Mouse (Mus musculus) kidney, postnatal 0 days (tissue): ENCODE measurements around the gene Nova2. TPM values are rescaled to one million over a fixed set of nuclear protein-coding genes. Genes with fewer than 3 reads are reported as not detected.

ENCODE experiments used
- ATAC-seq: fragments of 200-750 bp; cut with Nextera tagmentation; replicated peaks from 2 replicates; pipeline ENCODE4 v1.8.0; 2017; ENCODE audit warnings: low read depth, moderate number of reproducible peaks, moderate TSS enrichment, moderate library complexity; ENCODE audit not compliant: low FRiP score
- DNase-seq: peaks from one replicate; pipeline ENCODE4 v3.0.0-alpha.2; 2016; ENCODE audit warnings: low spot score
- H3K27ac ChIP-seq: fragments of 300-500 bp; sonication (generic); 2 replicates; pipeline ENCODE4 v1.5.1; 2014; ENCODE audit warnings: mild to moderate bottlenecking
- H3K27me3 ChIP-seq: fragments of 300-500 bp; sonication (generic); 2 replicates; pipeline ENCODE4 v1.6.1; 2014; ENCODE audit warnings: low read length, mixed read lengths; ENCODE audit not compliant: insufficient read depth
- H3K36me3 ChIP-seq: fragments of 300-500 bp; sonication (generic); 2 replicates; pipeline ENCODE4 v1.6.1; 2014; ENCODE audit warnings: low read length, mixed read lengths; ENCODE audit not compliant: insufficient read depth
- H3K4me1 ChIP-seq: fragments of 300-500 bp; sonication (generic); replicated peaks from 2 replicates; pipeline ENCODE4 v1.6.1; 2014; ENCODE audit warnings: antibody characterized with exemption, low read length, mixed read lengths; ENCODE audit not compliant: insufficient read depth
- H3K4me2 ChIP-seq: fragments of 300-500 bp; sonication (generic); 2 replicates; pipeline ENCODE4 v1.6.1; 2014; ENCODE audit warnings: mild to moderate bottlenecking, low read length, moderate library complexity, mixed read lengths
- H3K4me3 ChIP-seq: fragments of 300-500 bp; sonication (generic); replicated peaks from 2 replicates; pipeline ENCODE4 v1.5.1; 2014; ENCODE audit warnings: low read depth, low read length
- H3K9ac ChIP-seq: fragments of 300-500 bp; sonication (generic); 2 replicates; pipeline ENCODE4 v1.6.1; 2014; ENCODE audit warnings: low read depth, low read length
- H3K9me3 ChIP-seq: fragments of 300-500 bp; sonication (generic); replicated peaks from 2 replicates; pipeline ENCODE4 v1.6.1; 2016; ENCODE audit warnings: low read length, inconsistent platforms, mixed read lengths
- CTCF ChIP-seq: IDR thresholded peaks from 2 replicates; pipeline ENCODE4 v1.5.1; 2016; ENCODE audit warnings: antibody characterized with exemption, low read depth, mild to moderate bottlenecking, moderate library complexity
- WGBS: fragments of 180-500 bp; shearing (Covaris S2); extraction: QIAGEN DNeasy Blood & Tissue Kit; methylation state at CpG from one replicate; pipeline ENCODE4 v1.1.7; 2014; 5-methylcytosine and 5-hydroxymethylcytosine counted together
- polyA plus RNA-seq: library from polyadenylated mRNA; unstranded; fragments of >200 nt; fragmentation: Nextera tagmentation; extraction: Ambion mirVana; gene quantifications from 2 replicates; pipeline ENCODE4 v1.2.1, GENCODE M21; 2015

Gene Nova2
- polyA plus RNA-seq, 1 experiment from 2014 or later: 0.58 TPM

GRCm38 (mm10) chr7:18922807-18923206 is 2.9 kb upstream of the Nova2 start:
- Histone ChIP-seq H3K4me2 (no peak overlapping the region), H3K27me3 (peaks cover 29% of the 10 kb centered on the region), H3K4me1 (peaks cover 8% of the 10 kb centered on the region; the same call in 1 of the 2 replicates), H3K9ac (no peak overlapping the region), H3K27ac (no peak overlapping the region), H3K9me3 (no peaks in the 10 kb centered on the region), H3K36me3 (no peaks in the 10 kb centered on the region), H3K4me3 (no peak overlapping the region)
- no peak for DNase-seq
- no peak for TF ChIP-seq CTCF
- 43% methylated on average over 5 of the region's 5 CpGs for WGBS
- ATAC-seq: no peak

GRCm38 (mm10) chr7:18923267-18923666 is 2.4 kb upstream of the Nova2 start:
- Histone ChIP-seq H3K27ac (no peak overlapping the region), H3K4me1 (peaks cover 8% of the 10 kb centered on the region; the same call in 1 of the 2 replicates), H3K4me3 (no peak overlapping the region), H3K9ac (no peak overlapping the region), H3K9me3 (no peaks in the 10 kb centered on the region), H3K4me2 (no peak overlapping the region), H3K27me3 (peaks cover 29% of the 10 kb centered on the region), H3K36me3 (no peaks in the 10 kb centered on the region)
- ATAC-seq (no peak), DNase-seq (no peak)
- 83% methylated on average over 11 of the region's 11 CpGs for WGBS
- no peak for TF ChIP-seq CTCF

GRCm38 (mm10) chr7:18923711-18924191 is 1.9 kb upstream of the Nova2 start:
- H3K4me2 ChIP-seq: no peak overlapping the region
- ATAC-seq: no peak
- no peak overlapping the region for H3K9ac ChIP-seq
- no peak for TF ChIP-seq CTCF
- no peak for DNase-seq
- H3K4me1 ChIP-seq: peaks cover 8% of the 10 kb centered on the region; the same call in 1 of the 2 replicates
- H3K27me3 ChIP-seq: peaks cover 29% of the 10 kb centered on the region
- H3K27ac ChIP-seq: no peak overlapping the region
- WGBS: 28% methylated on average over 4 of the region's 4 CpGs
- H3K9me3 ChIP-seq: no peaks in the 10 kb centered on the region
- H3K36me3 ChIP-seq: no peaks in the 10 kb centered on the region
- no peak overlapping the region for H3K4me3 ChIP-seq

DNA sequence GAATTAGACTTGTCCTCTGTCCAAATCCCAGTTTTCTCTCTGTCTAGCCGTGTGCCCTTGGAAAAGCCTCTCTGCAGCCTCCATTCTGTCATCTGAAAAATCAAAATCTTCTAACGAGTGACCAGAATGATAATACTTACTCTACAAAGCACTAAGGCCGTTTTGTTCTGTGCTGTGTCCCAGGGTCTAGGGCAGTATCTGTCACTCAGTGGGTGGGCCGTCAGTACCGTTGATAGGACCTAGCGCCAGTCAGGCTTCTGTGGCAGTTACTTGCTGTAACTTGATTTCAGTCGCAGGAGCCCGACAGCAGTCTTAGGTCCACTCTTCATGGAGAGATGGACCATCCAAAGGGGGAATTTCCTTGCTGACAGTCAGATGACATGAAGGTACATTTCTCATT is 1.4 kb upstream of the Nova2 start:
- DNase-seq (no peak), ATAC-seq (no peak)
- TF ChIP-seq CTCF: no peak
- H3K9me3 ChIP-seq: no peaks in the 10 kb centered on the region
- no peaks in the 10 kb centered on the region for H3K36me3 ChIP-seq
- H3K4me1 ChIP-seq: peaks cover 8% of the 10 kb centered on the region; the same call in 1 of the 2 replicates
- H3K27me3 ChIP-seq: peaks cover 29% of the 10 kb centered on the region
- H3K4me2 ChIP-seq: no peak overlapping the region
- H3K4me3 ChIP-seq: no peak overlapping the region
- 14% methylated on average over 8 of the region's 8 CpGs for WGBS
- no peak overlapping the region for H3K27ac ChIP-seq
- H3K9ac ChIP-seq: no peak overlapping the region

DNA sequence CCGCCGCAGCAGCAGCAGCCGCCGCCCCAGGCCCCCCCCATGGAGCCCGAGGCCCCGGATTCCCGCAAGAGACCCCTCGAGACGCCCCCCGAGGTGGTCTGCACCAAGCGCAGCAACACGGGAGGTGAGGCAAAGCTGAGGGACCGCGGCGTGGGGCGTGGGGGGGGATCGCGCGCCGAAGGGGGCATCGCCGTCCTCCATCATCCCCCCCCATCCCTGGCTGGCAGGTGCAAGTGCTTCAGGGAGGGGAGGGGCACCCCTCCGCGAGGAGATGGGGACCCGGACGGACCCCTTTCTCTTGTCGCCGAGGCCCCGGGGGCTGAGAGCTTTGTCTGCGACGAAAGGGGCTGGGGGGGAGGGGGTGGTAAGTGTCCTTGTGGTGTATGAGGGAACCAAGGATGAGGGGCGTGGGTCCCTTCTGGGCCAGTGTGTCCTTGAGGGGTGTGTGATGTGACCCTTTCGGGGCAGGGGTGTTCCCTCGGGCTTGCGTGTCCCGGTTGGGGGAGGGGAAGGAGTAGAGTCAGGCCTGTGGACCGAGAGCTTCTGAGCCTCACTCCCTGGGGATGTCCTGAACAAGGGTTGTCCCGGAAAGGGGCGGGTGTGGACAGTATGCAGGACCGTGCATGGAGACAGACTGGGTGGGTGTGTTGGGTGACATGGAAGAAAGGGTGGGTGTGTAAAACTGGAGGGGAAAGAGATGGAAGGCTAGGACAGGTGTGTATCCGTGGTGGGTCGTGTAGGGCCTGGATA is 528 bp downstream of the Nova2 start:
- Histone ChIP-seq H3K9ac (peak overlapping the region; percentile 62), H3K27ac (peak overlapping the region; percentile 62; the same call in 1 of the 2 replicates), H3K4me2 (peak overlapping the region; percentile 76), H3K27me3 (peaks cover 29% of the 10 kb centered on the region), H3K4me3 (peak overlapping the region; percentile 54), H3K9me3 (no peaks in the 10 kb centered on the region), H3K36me3 (no peaks in the 10 kb centered on the region), H3K4me1 (peaks cover 8% of the 10 kb centered on the region; the same call in 1 of the 2 replicates)
- no peak for TF ChIP-seq CTCF
- peak; percentile 31 for DNase-seq
- peak; percentile 19; the same call in 1 of the 2 replicates for ATAC-seq
- 2% methylated on average over 31 of the region's 42 CpGs for whole genome bisulfite sequencing

GRCm38 (mm10) chr7:18926911-18927310 is 1.2 kb downstream of the Nova2 start:
- H3K27ac ChIP-seq: no peak overlapping the region
- no peak for TF ChIP-seq CTCF
- H3K9me3 ChIP-seq: no peaks in the 10 kb centered on the region
- no peak for DNase-seq
- H3K4me2 ChIP-seq: peak overlapping the region; percentile 76
- no peak for ATAC-seq
- H3K4me1 ChIP-seq: peaks cover 8% of the 10 kb centered on the region; the same call in 1 of the 2 replicates
- peak overlapping the region; percentile 54 for H3K4me3 ChIP-seq
- no peaks in the 10 kb centered on the region for H3K36me3 ChIP-seq
- 47% methylated on average over 6 of the region's 6 CpGs for WGBS
- H3K27me3 ChIP-seq: peaks cover 29% of the 10 kb centered on the region
- no peak overlapping the region for H3K9ac ChIP-seq
